Mouse (Mus musculus): ENCODE results near the gene Slc30a9.

- no peak for TF ChIP-seq CTCF (IDR thresholded peaks at IDR 0.05; ENCODE audit: low read depth)
- no peak for TF ChIP-seq EP300 (IDR thresholded peaks at IDR 0.05; ENCODE audit: low read depth)
Observed at GRCm38 (mm10) chr5:67312522-67312851, 5.7 kb downstream of the Slc30a9 start.

Measured in liver, postnatal 0 days (tissue).